Mouse (Mus musculus): ENCODE measurements around the gene Cdc45. TPM values are rescaled to one million over a fixed set of nuclear protein-coding genes. Genes with fewer than 3 reads are reported as not detected.

Gene Cdc45
- polyA plus RNA-seq, 1 experiment from 2014 or later = 30.9 TPM

DNA sequence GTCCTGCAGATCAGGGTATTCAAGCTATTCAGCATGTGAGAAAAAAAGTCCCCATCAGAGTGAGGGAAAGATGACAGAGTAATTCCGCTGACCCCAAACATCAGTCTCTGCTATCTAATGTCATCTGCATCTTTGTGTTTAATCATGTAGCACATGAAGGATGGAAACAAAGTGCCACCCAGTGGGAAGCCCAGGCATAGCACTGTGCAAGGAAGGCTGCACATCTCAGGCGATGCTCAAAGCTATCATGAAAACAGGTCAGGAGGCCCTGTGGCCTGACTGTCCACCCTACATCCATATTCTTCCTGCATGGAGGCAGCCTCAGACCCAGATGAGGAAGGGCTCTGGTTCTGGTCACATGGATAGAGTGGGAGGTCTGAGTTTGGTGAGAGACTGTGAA, 12.9 kb downstream of the Cdc45 start:
- no peaks in the 10 kb centered on the region for H3K9me3 ChIP-seq (replicated peaks; ENCODE audit: control insufficient read depth, low read length)
- no peak overlapping the region for H3K4me2 ChIP-seq (ENCODE audit: low read depth, low read length)
- no peak overlapping the region for H3K9ac ChIP-seq (ENCODE audit: low read length)
- peaks cover 6% of the 10 kb centered on the region; the same call in 1 of the 2 replicates for H3K36me3 ChIP-seq (ENCODE audit: control insufficient read depth, insufficient read depth, low read length)
- 83% methylated on average over 2 of the region's 2 CpGs for WGBS
- no peak for ATAC-seq (ENCODE audit: insufficient read depth, low FRiP score)
- no peaks in the 10 kb centered on the region for H3K27me3 ChIP-seq (ENCODE audit: control insufficient read depth, insufficient read depth, low read length)
- no peaks in the 10 kb centered on the region for H3K4me1 ChIP-seq (ENCODE audit: control insufficient read depth, insufficient read depth, low read length)
- no peak overlapping the region for H3K4me3 ChIP-seq (replicated peaks; ENCODE audit: low read length)
- H3K27ac ChIP-seq (ENCODE audit: low read length) = no peak overlapping the region

DNA sequence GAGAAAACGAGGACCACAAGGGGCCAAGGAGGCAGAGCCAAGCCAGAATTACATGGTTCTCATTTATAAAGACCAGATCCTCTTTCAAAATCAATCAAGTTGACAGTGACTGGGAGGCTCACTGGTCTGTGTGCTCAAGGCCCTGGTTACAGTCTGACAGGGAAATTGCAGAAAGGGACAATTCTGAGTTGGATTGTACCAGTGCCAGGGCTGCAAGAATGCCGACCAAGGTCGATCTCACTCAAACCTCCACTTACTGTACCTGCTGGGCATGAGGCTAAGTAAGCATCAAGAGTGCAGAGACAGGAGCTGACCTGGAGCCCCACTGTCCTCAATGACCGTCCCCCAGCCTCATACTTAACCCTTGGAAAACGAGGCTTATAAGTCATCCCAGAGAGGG, 13.6 kb downstream of the Cdc45 start:
- Histone ChIP-seq H3K4me2 (ENCODE audit: low read depth, low read length) (no peak overlapping the region), H3K4me3 (replicated peaks; ENCODE audit: low read length) (no peak overlapping the region), H3K27ac (ENCODE audit: low read length) (no peak overlapping the region), H3K9ac (ENCODE audit: low read length) (no peak overlapping the region), H3K36me3 (ENCODE audit: control insufficient read depth, insufficient read depth, low read length) (peaks cover 6% of the 10 kb centered on the region; the same call in 1 of the 2 replicates), H3K9me3 (replicated peaks; ENCODE audit: control insufficient read depth, low read length) (no peaks in the 10 kb centered on the region), H3K27me3 (ENCODE audit: control insufficient read depth, insufficient read depth, low read length) (no peaks in the 10 kb centered on the region), H3K4me1 (ENCODE audit: control insufficient read depth, insufficient read depth, low read length) (no peaks in the 10 kb centered on the region)
- WGBS = 90% methylated on average over 5 of the region's 5 CpGs
- ATAC-seq (ENCODE audit: insufficient read depth, low FRiP score) = no peak

DNA sequence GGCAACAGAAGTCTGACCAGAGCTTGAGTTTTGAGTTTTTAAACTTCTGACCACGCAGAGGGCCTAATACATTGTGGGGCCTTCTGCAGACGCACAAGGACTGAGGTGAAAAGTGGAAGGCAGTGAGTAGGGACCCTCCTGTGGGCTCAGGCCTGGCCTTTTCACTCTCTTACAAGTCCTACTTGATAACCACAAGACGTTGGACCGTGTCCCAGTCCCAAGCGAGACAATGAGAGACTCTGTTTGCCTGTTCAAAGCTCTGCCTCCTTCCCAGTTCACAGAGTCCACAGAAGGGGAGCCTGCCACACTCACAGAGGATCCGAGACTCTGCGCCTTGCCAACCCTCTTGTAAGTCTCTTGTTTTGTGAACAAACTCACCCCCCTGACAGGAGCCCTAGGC, 15.1 kb downstream of the Cdc45 start:
- peaks cover 6% of the 10 kb centered on the region; the same call in 1 of the 2 replicates for H3K36me3 ChIP-seq (ENCODE audit: control insufficient read depth, insufficient read depth, low read length)
- WGBS = 88% methylated on average over 7 of the region's 7 CpGs
- no peak overlapping the region for H3K4me2 ChIP-seq (ENCODE audit: low read depth, low read length)
- no peaks in the 10 kb centered on the region for H3K9me3 ChIP-seq (replicated peaks; ENCODE audit: control insufficient read depth, low read length)
- H3K4me3 ChIP-seq (replicated peaks; ENCODE audit: low read length) = no peak overlapping the region
- ATAC-seq (ENCODE audit: insufficient read depth, low FRiP score) = no peak
- H3K9ac ChIP-seq (ENCODE audit: low read length) = no peak overlapping the region
- H3K4me1 ChIP-seq (ENCODE audit: control insufficient read depth, insufficient read depth, low read length) = no peaks in the 10 kb centered on the region
- no peaks in the 10 kb centered on the region for H3K27me3 ChIP-seq (ENCODE audit: control insufficient read depth, insufficient read depth, low read length)
- H3K27ac ChIP-seq (ENCODE audit: low read length) = no peak overlapping the region

DNA sequence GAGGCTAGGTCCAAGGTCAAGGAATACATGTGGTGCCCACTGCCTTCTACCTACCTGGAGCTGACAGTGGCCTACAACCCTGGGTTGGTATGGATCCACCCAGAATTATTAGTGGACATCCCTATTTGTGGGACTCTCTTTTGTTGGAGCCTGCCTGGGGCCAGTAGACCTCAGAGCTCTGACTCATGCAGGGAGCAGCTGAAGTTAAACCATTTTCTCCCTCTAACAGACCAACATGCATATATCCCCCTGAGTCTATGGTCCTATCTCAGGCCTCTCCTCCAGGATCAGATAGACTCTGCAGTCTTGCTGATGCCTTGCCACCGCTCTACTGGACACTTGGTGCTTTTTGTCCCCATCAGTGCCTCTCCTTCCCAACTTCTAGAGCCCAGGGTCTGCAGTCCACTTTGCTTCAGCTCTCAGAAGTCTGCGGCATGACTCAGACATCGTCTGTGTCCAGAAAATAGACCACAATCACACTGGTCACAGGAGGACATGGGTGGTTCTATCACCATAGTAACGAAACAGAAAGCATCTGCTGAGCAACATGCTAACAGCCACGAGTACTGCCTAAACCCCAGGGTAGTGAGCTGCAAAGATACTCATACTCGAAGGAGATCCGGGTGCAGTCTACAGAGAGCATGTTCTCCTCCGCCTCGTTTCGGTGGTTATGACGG, 16.4 kb downstream of the Cdc45 start:
- Histone ChIP-seq H3K9ac (ENCODE audit: low read length) (no peak overlapping the region), H3K9me3 (replicated peaks; ENCODE audit: control insufficient read depth, low read length) (no peaks in the 10 kb centered on the region), H3K4me1 (ENCODE audit: control insufficient read depth, insufficient read depth, low read length) (no peaks in the 10 kb centered on the region), H3K4me2 (ENCODE audit: low read depth, low read length) (no peak overlapping the region), H3K27ac (ENCODE audit: low read length) (no peak overlapping the region), H3K36me3 (ENCODE audit: control insufficient read depth, insufficient read depth, low read length) (peaks cover 6% of the 10 kb centered on the region; the same call in 1 of the 2 replicates), H3K27me3 (ENCODE audit: control insufficient read depth, insufficient read depth, low read length) (no peaks in the 10 kb centered on the region), H3K4me3 (replicated peaks; ENCODE audit: low read length) (no peak overlapping the region)
- ATAC-seq (ENCODE audit: insufficient read depth, low FRiP score) = no peak
- WGBS = 93% methylated on average over 11 of the region's 11 CpGs

DNA sequence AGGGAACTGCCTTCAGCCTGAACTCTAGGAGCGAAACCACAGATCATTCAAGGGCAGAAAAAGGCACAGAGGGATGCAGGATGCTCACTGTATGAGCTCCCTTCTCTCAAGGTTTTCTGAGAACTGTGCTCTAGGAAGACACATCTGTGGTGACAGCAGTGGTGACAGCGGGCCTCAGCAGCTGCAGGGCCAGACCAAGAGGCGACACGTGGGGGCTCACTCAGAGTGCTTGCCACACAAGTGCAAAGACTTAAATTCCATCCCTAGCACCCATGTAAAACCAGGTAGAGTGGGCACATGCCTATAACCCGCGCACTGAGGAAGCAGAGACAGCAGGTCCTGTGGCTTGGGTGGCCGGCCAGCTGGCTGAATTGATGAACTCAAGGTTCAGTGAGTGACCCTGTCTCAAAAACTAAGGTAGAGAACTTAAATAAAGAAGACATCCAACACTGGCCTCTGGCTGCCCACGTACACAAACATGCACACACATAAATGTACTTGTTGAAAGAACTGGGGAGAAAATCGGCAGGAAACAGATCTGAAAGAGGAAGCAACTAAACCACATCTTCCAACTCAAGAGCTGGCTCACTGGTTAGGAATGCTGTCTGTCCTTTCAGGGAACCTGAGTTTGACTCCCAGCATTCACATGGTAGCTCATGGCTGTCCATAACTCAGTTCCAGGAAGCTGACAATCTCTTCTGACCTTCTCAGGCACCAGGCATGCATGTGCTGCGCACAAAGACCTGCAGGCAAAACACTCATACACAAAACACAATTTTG, 23.0 kb downstream of the Cdc45 start:
- Histone ChIP-seq H3K27me3 (ENCODE audit: control insufficient read depth, insufficient read depth, low read length) (no peaks in the 10 kb centered on the region), H3K4me1 (ENCODE audit: control insufficient read depth, insufficient read depth, low read length) (no peaks in the 10 kb centered on the region), H3K9me3 (replicated peaks; ENCODE audit: control insufficient read depth, low read length) (no peaks in the 10 kb centered on the region), H3K4me3 (replicated peaks; ENCODE audit: low read length) (no peak overlapping the region), H3K9ac (ENCODE audit: low read length) (no peak overlapping the region), H3K36me3 (ENCODE audit: control insufficient read depth, insufficient read depth, low read length) (peaks cover 11% of the 10 kb centered on the region; the same call in 1 of the 2 replicates), H3K4me2 (ENCODE audit: low read depth, low read length) (no peak overlapping the region), H3K27ac (ENCODE audit: low read length) (no peak overlapping the region)
- 85% methylated on average over 10 of the region's 10 CpGs for WGBS
- no peak for ATAC-seq (ENCODE audit: insufficient read depth, low FRiP score)

DNA sequence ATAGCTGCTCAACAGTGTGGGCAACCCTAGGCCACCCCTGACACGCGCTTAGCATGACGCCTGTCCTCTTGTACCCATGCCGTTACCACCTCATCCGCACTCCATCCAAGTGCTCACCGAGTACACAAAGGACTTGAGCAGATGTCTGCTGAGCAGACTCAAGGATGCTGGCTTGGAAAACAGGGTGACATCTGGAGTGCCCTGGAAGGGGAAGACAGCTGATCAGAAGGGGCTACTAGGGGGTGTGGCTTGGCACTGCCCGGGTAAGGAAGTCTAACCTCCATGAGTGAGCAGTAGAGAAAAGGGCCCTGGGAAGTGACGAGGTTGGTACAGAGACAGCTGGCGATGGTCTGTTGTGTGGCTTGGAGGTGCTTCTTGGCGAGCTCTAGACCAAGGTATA, 25.1 kb downstream of the Cdc45 start:
- Histone ChIP-seq H3K4me1 (ENCODE audit: control insufficient read depth, insufficient read depth, low read length) (no peaks in the 10 kb centered on the region), H3K9me3 (replicated peaks; ENCODE audit: control insufficient read depth, low read length) (no peaks in the 10 kb centered on the region), H3K4me3 (replicated peaks; ENCODE audit: low read length) (no peak overlapping the region), H3K27me3 (ENCODE audit: control insufficient read depth, insufficient read depth, low read length) (no peaks in the 10 kb centered on the region), H3K4me2 (ENCODE audit: low read depth, low read length) (no peak overlapping the region), H3K27ac (ENCODE audit: low read length) (no peak overlapping the region), H3K9ac (ENCODE audit: low read length) (no peak overlapping the region), H3K36me3 (ENCODE audit: control insufficient read depth, insufficient read depth, low read length) (peaks cover 11% of the 10 kb centered on the region; the same call in 1 of the 2 replicates)
- WGBS = 92% methylated on average over 10 of the region's 10 CpGs
- ATAC-seq (ENCODE audit: insufficient read depth, low FRiP score) = no peak

DNA sequence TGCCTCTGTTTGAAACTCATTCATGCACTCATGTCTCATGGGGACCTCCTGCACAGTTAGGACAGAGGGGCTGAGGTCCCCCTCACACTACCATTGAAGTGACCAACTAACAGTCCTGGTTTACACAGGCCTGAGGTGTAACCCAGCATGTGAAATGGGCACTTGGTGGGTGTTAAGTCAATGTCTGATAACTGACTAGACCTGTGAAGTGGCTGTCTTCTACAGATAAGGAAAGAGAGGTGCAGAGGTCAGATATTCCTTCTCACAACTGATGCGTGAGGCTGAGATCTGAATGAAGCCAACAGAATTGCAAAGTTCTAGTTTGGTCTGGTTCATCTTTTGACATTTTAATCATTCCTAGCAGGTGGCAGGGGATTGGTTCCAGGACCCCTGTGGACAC, 26.3 kb downstream of the Cdc45 start:
- Histone ChIP-seq H3K4me1 (ENCODE audit: control insufficient read depth, insufficient read depth, low read length) (no peaks in the 10 kb centered on the region), H3K4me2 (ENCODE audit: low read depth, low read length) (no peak overlapping the region), H3K9ac (ENCODE audit: low read length) (no peak overlapping the region), H3K4me3 (replicated peaks; ENCODE audit: low read length) (no peak overlapping the region), H3K27me3 (ENCODE audit: control insufficient read depth, insufficient read depth, low read length) (no peaks in the 10 kb centered on the region), H3K9me3 (replicated peaks; ENCODE audit: control insufficient read depth, low read length) (no peaks in the 10 kb centered on the region), H3K27ac (ENCODE audit: low read length) (no peak overlapping the region), H3K36me3 (ENCODE audit: control insufficient read depth, insufficient read depth, low read length) (peaks cover 11% of the 10 kb centered on the region; the same call in 1 of the 2 replicates)
- ATAC-seq (ENCODE audit: insufficient read depth, low FRiP score) = no peak
- WGBS = 78% methylated on average over 1 of the region's 1 CpGs

DNA sequence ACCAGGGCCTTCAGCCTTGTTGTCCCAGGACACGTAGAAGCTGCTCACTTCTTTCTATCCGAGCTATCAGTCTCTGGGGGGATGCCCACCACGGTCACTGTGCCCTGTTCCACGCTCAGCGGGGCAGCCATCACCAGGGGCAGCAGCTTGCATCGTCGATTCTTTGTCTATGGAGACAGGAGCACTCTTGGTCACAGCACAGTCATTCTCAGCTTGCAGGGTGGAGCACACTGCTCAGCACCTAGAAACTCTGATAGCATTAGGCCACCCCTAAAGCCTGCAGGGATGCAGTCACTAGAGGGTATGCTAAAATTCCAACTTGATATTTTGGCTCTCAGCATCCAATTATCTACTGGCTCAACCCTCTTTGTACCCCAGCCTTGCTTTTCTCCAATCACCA, 26.8 kb downstream of the Cdc45 start:
- Histone ChIP-seq H3K27me3 (ENCODE audit: control insufficient read depth, insufficient read depth, low read length) (no peaks in the 10 kb centered on the region), H3K4me3 (replicated peaks; ENCODE audit: low read length) (no peak overlapping the region), H3K27ac (ENCODE audit: low read length) (no peak overlapping the region), H3K9ac (ENCODE audit: low read length) (no peak overlapping the region), H3K4me1 (ENCODE audit: control insufficient read depth, insufficient read depth, low read length) (no peaks in the 10 kb centered on the region), H3K9me3 (replicated peaks; ENCODE audit: control insufficient read depth, low read length) (no peaks in the 10 kb centered on the region), H3K4me2 (ENCODE audit: low read depth, low read length) (no peak overlapping the region), H3K36me3 (ENCODE audit: control insufficient read depth, insufficient read depth, low read length) (peaks cover 11% of the 10 kb centered on the region; the same call in 1 of the 2 replicates)
- ATAC-seq (ENCODE audit: insufficient read depth, low FRiP score) = no peak
- 86% methylated on average over 7 of the region's 7 CpGs for WGBS

DNA sequence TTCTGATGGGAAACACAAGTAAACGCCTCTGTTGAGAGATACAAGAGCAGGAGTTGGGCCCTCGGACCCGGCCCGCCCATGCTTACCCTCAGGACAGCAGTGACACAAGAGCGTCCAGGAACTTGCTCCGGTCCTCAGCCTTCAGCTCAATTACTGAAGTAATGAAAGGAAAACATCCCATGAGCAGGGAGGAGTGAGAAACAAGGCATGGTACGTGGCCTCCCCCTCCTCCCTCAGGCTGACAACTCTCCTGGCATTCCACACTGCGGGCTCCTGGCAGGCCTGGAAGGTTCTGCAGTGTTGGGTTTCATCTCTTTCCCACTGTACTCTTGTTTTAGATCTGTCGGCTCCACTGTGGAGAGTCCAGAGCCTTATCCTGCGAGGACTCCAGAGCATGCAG, 30.0 kb downstream of the Cdc45 start:
- Histone ChIP-seq H3K9me3 (replicated peaks; ENCODE audit: control insufficient read depth, low read length) (no peaks in the 10 kb centered on the region), H3K4me3 (replicated peaks; ENCODE audit: low read length) (no peak overlapping the region), H3K4me1 (ENCODE audit: control insufficient read depth, insufficient read depth, low read length) (no peaks in the 10 kb centered on the region), H3K27me3 (ENCODE audit: control insufficient read depth, insufficient read depth, low read length) (peaks cover 28% of the 10 kb centered on the region), H3K9ac (ENCODE audit: low read length) (no peak overlapping the region), H3K27ac (ENCODE audit: low read length) (no peak overlapping the region), H3K4me2 (ENCODE audit: low read depth, low read length) (no peak overlapping the region), H3K36me3 (ENCODE audit: control insufficient read depth, insufficient read depth, low read length) (peaks cover 3% of the 10 kb centered on the region; the same call in 1 of the 2 replicates)
- no peak for ATAC-seq (ENCODE audit: insufficient read depth, low FRiP score)
- 90% methylated on average over 10 of the region's 10 CpGs for WGBS

Measured in stomach, embryonic 16.5 days (tissue).